Mouse (Mus musculus): ENCODE measurements at regions not wholly inside any gene's neighbourhood (a gene's known extent, or its start where the extent isn't known, plus 50 kb on each side); places are given as distances from the start of the nearest gene placed in this dataset.

GRCm38 (mm10) chr1:143071781-143072382, 568.6 kb upstream of the B3galt2 start:
- DNase-seq (ENCODE audit: low spot score): no peak

GRCm38 (mm10) chr1:143074999-143075398, 565.5 kb upstream of the B3galt2 start:
- DNase-seq (ENCODE audit: low spot score): no peak

GRCm38 (mm10) chr1:143080441-143080840, 560.0 kb upstream of the B3galt2 start:
- DNase-seq (ENCODE audit: low spot score): no peak

GRCm38 (mm10) chr1:143096904-143097303, 543.6 kb upstream of the B3galt2 start:
- DNase-seq (ENCODE audit: low spot score): no peak

GRCm38 (mm10) chr1:143098307-143098706, 542.2 kb upstream of the B3galt2 start:
- DNase-seq (ENCODE audit: low spot score): no peak

- DNase-seq (ENCODE audit: low spot score): no peak
Measured at GRCm38 (mm10) chr1:143122185-143122584, 518.3 kb upstream of the B3galt2 start.

GRCm38 (mm10) chr1:143130257-143130656, 510.2 kb upstream of the B3galt2 start:
- DNase-seq (ENCODE audit: low spot score): no peak

GRCm38 (mm10) chr1:143132806-143133205, 507.7 kb upstream of the B3galt2 start:
- DNase-seq (ENCODE audit: low spot score): no peak

GRCm38 (mm10) chr1:143145111-143145984, 495.1 kb upstream of the B3galt2 start:
- DNase-seq (ENCODE audit: low spot score): no peak

GRCm38 (mm10) chr1:143171286-143171685, 469.2 kb upstream of the B3galt2 start:
- no peak for DNase-seq (ENCODE audit: low spot score)

GRCm38 (mm10) chr1:143173836-143174235, 466.6 kb upstream of the B3galt2 start:
- no peak for DNase-seq (ENCODE audit: low spot score)

- no peak for DNase-seq (ENCODE audit: low spot score)
Measured at GRCm38 (mm10) chr1:143192167-143192793, 448.2 kb upstream of the B3galt2 start.

- DNase-seq (ENCODE audit: low spot score): no peak
Measured at GRCm38 (mm10) chr1:143200213-143200889, 440.1 kb upstream of the B3galt2 start.

GRCm38 (mm10) chr1:143200971-143201370, 439.5 kb upstream of the B3galt2 start:
- DNase-seq (ENCODE audit: low spot score): no peak

GRCm38 (mm10) chr1:143202182-143202581, 438.3 kb upstream of the B3galt2 start:
- no peak for DNase-seq (ENCODE audit: low spot score)

GRCm38 (mm10) chr1:143204070-143204469, 436.4 kb upstream of the B3galt2 start:
- DNase-seq (ENCODE audit: low spot score): no peak

GRCm38 (mm10) chr1:143206995-143207394, 433.5 kb upstream of the B3galt2 start:
- DNase-seq (ENCODE audit: low spot score): no peak

GRCm38 (mm10) chr1:143207399-143208065, 432.9 kb upstream of the B3galt2 start:
- DNase-seq (ENCODE audit: low spot score): no peak

GRCm38 (mm10) chr1:143217401-143217800, 423.1 kb upstream of the B3galt2 start:
- DNase-seq (ENCODE audit: low spot score): no peak

- no peak for DNase-seq (ENCODE audit: low spot score)
Measured at GRCm38 (mm10) chr1:143231969-143232368, 408.5 kb upstream of the B3galt2 start.

- DNase-seq (ENCODE audit: low spot score): no peak
Measured at GRCm38 (mm10) chr1:143258470-143259215, 381.8 kb upstream of the B3galt2 start.
